10 mouse cellular contexts compared by ENCODE assay signal in genomic region chr13:53211971-53212733, GRCm38 (mm10).
DNase-seq lines count a peak whose midpoint lies in the region; ATAC-seq and TF ChIP-seq lines count a peak whose summit lies in the region.
"Had no signal": no experiment of that assay in that cellular context is flagged by ENCODE, and none has a peak within 500 bp of the region (broad histone marks: within the 10 kb centered on the region; RNA-seq: fewer than 3 reads in every experiment).

No protein-coding gene starts in this region.

- H3K4me1 ChIP-seq in heart, embryonic 12.5 days (replicated peaks) = peaks cover 69% of the 10 kb centered on the region
- no peaks in the 10 kb centered on the region for H3K4me1 ChIP-seq in heart, adult 2 months (ENCODE audit: control insufficient read depth, insufficient read depth, low read length)
- H3K4me1 ChIP-seq in hindbrain, embryonic 13.5 days (replicated peaks) = peaks cover 14% of the 10 kb centered on the region
- peaks cover 14% of the 10 kb centered on the region for H3K4me1 ChIP-seq in midbrain, embryonic 15.5 days

- H3K79me2 ChIP-seq in heart, adult 2 months (replicated peaks; ENCODE audit: control insufficient read depth, insufficient read depth, low read length) = no peaks in the 10 kb centered on the region

- intact Hi-C loops in heart, adult 2 months (cut with DNase I) = loop anchor here (5.0 kb wide), 1 partner anchor 55 kb away; no protein-coding TSS in a partner anchor

- WGBS in heart, embryonic 12.5 days = 12% methylated on average over 19 of the region's 19 CpGs
- WGBS in heart, adult 2 months = 29% methylated on average over 19 of the region's 19 CpGs
- 14% methylated on average over 19 of the region's 19 CpGs for WGBS in hindbrain, embryonic 13.5 days
- WGBS in midbrain, embryonic 15.5 days = 11% methylated on average over 19 of the region's 19 CpGs

- no peaks in the 10 kb centered on the region for H3K36me3 ChIP-seq in heart, embryonic 12.5 days
- H3K36me3 ChIP-seq in heart, adult 2 months (ENCODE audit: control insufficient read depth, insufficient read depth, low read length) = no peaks in the 10 kb centered on the region
- H3K36me3 ChIP-seq in hindbrain, embryonic 13.5 days = no peaks in the 10 kb centered on the region
- no peaks in the 10 kb centered on the region for H3K36me3 ChIP-seq in midbrain, embryonic 15.5 days (replicated peaks)
- H3K36me3 ChIP-seq: G1E had no signal

- DNase-seq in heart, adult 2 months = no peak
- DNase-seq in adrenal gland, postnatal 25 days = peak; percentile 34
- no peak for DNase-seq in ovary, postnatal 14 days (ENCODE audit: low spot score)
- DNase-seq in layer of hippocampus, postnatal 14 days (ENCODE audit: low spot score in 2 of 2) = no peak
- no peak for DNase-seq in urinary bladder, adult 18-20 months (ENCODE audit: low spot score in 2 of 2)
- DNase-seq: thymus, postnatal 14 days had no signal

- H3K27ac ChIP-seq in heart, embryonic 12.5 days (ENCODE audit: poor library complexity, severe bottlenecking) = no peak overlapping the region
- no peak overlapping the region for H3K27ac ChIP-seq in heart, adult 2 months
- H3K27ac ChIP-seq in hindbrain, embryonic 13.5 days = 0 out of 2 replicates have a peak overlapping the region, but pooled peaks have one; percentile 48
- H3K27ac ChIP-seq in midbrain, embryonic 15.5 days = no peak overlapping the region

- peak overlapping the region; percentile 33 for H3K4me3 ChIP-seq in heart, embryonic 12.5 days
- no peak overlapping the region for H3K4me3 ChIP-seq in heart, adult 2 months
- H3K4me3 ChIP-seq in hindbrain, embryonic 13.5 days = peak overlapping the region; percentile 23
- H3K4me3 ChIP-seq in midbrain, embryonic 15.5 days = 0 out of 2 replicates have a peak overlapping the region, but pooled peaks have one; percentile 5

- H3K4me2 ChIP-seq in heart, embryonic 12.5 days = peak overlapping the region; percentile 63
- peak overlapping the region; percentile 43 for H3K4me2 ChIP-seq in hindbrain, embryonic 13.5 days
- peak overlapping the region; percentile 41 for H3K4me2 ChIP-seq in midbrain, embryonic 15.5 days

- peak; percentile 74; the same call in 1 of the 2 replicates for ATAC-seq in heart, embryonic 12.5 days (ENCODE audit: insufficient number of reproducible peaks, low FRiP score)
- ATAC-seq in hindbrain, embryonic 13.5 days (ENCODE audit: low FRiP score) = peak; percentile 72
- ATAC-seq in midbrain, embryonic 15.5 days (replicated peaks) = peak; percentile 76

- TF ChIP-seq EP300 in heart, adult 2 months (IDR thresholded peaks at IDR 0.05; ENCODE audit: insufficient read depth, low read depth, low read length) = no peak

- peak overlapping the region; percentile 49; the same call in 1 of the 2 replicates for H3K9ac ChIP-seq in heart, embryonic 12.5 days
- H3K9ac ChIP-seq in heart, adult 2 months (ENCODE audit: low read depth, low read length) = no peak overlapping the region
- H3K9ac ChIP-seq in hindbrain, embryonic 13.5 days = peak overlapping the region; percentile 53; the same call in 1 of the 2 replicates
- H3K9ac ChIP-seq in midbrain, embryonic 15.5 days = peak overlapping the region; percentile 14; the same call in 1 of the 2 replicates

- H3K9me3 ChIP-seq in heart, embryonic 12.5 days (replicated peaks) = no peaks in the 10 kb centered on the region
- H3K9me3 ChIP-seq in hindbrain, embryonic 13.5 days = no peaks in the 10 kb centered on the region
- H3K9me3 ChIP-seq in midbrain, embryonic 15.5 days = no peaks in the 10 kb centered on the region

- TF ChIP-seq CTCF in heart, adult 2 months (IDR thresholded peaks at IDR 0.05) = no peak

- no peaks in the 10 kb centered on the region for H3K27me3 ChIP-seq in heart, embryonic 12.5 days (replicated peaks)
- H3K27me3 ChIP-seq in heart, adult 2 months (ENCODE audit: control insufficient read depth, insufficient read depth, low read length) = no peaks in the 10 kb centered on the region; the same call in 1 of the 2 replicates
- H3K27me3 ChIP-seq in hindbrain, embryonic 13.5 days = no peaks in the 10 kb centered on the region
- no peaks in the 10 kb centered on the region for H3K27me3 ChIP-seq in midbrain, embryonic 15.5 days (replicated peaks)

- TF ChIP-seq POLR2A in heart, adult 2 months (IDR thresholded peaks at IDR 0.05; ENCODE audit: insufficient read depth, low read depth, low read length) = no peak
